Mouse (Mus musculus) adrenal gland, postnatal 36 days (tissue): ENCODE results near the gene Hist1h2ah. TPM values are rescaled to one million over a fixed set of nuclear protein-coding genes. Genes with fewer than 3 reads are reported as not detected.

Experiments used
- DNase-seq, 2 experiments: peaks; one replicate each; pipeline ENCODE4 v3.0.0; 2021; ENCODE audit warnings: mixed read lengths in 1 of 2
- total RNA-seq, 2 experiments: library from RNA; stranded (reverse); gene quantifications; 2 replicates each; pipeline ENCODE4 v1.2.3; 2021

The Hist1h2ah gene
- total RNA-seq, 2 experiments from 2014 or later, result 58.6 to 69.2 TPM

DNA sequence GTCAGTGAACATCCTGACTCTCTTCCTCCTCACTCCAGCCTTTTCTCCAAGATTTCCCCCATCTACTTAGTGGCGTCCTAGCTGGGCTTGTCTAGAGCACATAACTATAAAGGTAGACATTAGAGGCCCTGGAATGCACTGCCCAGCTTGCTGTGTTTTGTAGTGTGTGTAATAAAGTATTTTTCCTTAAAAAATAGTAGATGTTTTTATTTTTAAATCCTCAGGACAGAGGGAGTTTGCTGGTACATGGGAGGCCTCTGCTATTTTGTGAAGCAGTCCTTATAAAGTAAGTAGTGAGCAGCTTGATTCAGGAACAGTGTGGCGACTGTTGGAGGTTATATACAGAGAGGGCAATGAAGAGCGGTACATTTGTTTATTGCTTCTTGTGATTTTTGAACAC, 26.7 kb downstream of the Hist1h2ah start:
- no peak for DNase-seq

DNA sequence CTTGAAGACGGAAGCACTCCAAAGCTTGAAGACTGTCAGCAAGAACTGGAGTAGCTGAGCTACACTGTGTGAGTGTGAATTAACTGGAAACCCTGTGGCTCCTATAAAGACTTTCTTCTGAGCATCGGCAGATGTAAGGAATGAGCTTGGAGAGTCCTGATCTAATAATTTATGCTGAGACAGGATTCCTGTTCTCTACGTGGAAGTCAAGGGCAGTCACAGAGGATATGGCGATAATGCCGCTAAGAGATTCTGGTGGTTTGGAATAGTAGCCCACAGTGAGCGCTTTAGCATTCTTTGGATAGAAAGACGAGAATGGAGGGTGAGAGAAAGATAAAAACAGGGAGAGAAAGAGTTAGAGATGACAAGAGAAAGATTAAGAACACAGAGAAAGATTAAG, 27.5 kb downstream of the Hist1h2ah start:
- no peak for DNase-seq

DNA sequence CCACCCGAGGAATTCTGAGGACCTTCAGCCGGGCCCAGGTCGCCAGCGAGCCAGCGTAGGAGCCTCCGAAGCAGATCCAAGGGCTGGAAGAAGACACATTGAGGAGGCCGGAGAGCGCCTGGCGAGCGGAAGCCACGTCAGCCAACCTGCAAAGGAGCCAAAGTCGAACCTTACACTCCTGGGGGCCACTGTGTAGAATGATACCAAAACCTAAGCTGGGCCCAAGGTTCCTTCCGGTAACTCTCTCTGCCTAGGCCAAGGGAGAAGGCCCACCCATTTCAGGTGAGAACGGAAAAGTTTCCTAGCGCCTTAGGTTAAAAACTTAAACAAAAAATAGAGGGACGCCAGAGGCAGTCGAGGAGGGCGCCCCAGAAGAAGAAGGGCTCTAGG, 28.3 kb downstream of the Hist1h2ah start:
- DNase-seq, result no peak

DNA sequence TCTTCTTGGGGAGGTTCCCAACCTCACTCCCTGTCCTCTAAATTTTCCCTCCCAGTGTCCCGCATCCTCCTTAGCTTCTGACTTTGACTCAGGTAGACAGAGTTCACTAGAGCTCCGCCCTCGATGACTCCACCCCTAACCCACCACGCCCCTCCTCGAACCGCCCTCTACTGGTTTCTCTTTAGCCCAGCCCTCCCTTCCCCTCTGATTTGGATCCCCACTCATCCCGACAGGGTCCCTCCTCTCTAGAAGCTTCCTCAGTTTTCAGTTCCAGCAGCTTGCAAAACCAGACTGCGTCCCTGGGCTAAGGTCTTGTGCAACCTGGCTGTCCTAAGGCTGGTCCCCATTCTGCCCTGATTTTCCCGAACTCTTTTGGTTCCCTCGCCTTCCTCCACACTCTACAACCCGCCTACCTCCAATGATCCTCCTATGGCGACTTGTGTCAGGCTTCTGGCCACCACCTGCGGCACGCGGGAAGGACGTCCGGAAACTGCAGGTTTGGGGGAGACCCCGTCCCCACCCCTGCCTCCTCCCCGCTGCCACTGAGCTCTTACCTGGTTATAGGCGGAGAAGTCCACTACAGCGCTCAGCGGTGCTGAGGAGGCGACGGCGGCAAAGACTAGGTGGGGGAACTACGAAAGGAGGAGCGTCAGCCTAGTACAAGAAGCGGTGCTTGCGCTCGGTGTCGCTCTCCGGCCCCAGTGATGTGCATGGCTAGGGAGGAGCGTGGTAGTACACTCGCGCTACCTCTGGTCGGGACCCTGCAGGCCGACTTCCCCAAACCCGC, 28.8 kb downstream of the Hist1h2ah start:
- DNase-seq, result peak; percentile 62 to 63

DNA sequence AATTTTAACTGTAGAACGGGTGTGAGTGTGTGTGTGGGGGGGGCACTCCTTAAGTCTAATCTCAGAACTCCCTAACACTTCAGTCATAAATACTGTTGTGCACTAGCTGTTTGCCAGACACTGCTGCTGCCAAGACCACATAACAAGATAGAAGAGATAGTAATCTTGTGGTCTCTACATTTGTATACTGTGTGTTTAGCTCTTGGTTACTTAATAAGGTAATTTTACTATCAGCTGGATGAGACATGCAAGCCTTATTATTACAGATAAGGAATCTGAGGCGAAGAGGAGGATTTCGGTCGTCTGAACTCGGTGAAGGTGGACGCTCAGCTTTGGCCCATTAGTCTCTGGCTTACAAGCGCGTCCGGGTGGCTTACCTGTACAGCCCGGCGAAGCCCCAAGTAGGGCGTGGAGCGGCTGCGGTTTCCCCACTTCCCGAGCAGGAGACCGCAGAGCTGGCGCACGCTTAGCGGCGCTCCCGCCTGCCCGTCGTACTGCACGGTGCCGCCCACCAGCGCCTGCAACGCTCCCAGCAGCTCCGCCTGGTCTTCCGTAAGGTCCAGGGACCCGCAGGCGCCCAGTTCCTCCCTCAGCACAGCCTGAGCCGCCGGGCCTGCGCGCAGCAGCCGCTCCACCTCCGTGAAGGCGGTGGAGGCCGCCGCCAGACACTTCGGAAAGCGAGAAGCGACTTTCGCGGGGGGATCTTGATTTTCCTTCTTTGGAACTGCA, 29.6 kb downstream of the Hist1h2ah start:
- DNase-seq, result peak; percentile 49 to 61

DNA sequence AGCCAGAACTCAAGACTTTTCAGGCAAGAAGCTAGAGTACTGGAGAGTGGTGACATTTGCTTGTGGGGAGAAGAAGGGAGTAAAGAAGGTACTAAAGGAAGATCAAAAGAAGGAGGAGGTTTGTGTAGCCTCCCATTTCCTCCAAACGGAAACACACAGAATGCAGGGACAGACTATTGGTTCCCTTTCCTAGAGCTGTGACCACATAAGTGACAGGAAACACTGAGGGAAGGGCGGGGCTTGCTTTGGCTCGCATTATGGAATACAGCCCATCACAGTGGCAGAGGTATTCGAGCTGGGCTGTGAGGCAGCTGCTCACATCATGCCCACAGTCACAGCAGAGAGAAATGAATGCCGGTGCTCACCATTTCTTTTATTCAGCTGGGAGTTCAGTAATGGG, 33.5 kb downstream of the Hist1h2ah start:
- DNase-seq, result no peak

DNA sequence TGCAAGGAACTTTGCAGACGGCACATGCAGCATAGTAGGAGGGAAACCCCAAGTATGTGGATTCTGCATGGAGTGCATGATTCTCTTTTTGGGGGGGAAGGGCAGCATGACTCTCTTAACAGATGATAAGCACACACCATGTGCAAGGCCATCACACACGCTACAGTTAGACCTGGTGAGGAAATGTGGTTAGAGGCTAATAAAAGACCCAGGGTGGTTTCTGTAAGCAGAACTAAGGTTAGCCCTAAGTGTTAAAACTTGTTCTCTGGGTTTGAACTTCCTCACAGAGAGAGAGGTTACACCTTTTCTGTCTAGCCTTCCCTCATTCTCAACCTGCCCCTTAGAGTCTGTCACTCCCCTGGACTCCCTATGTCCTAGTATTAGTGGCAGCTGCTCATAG, 34.0 kb downstream of the Hist1h2ah start:
- DNase-seq, result no peak

DNA sequence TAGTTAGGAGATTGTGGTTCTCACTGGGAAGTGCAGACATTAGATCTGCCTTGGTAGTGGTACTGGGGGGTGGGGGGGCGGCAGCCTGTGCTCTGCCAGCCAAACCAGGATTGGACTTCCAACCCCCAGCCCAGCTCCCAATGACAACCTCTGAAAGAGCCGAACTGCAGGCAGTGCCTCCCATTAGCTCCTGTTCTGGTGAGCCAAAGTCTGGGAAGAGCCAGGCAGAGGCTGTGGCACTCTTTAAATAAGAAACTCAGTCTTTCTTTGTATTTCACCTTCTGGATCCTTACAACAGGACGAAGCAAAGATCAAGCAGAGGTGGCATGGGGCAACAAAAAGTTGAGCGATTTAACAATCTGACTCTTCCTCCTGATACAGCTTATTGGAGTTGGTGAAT, 36.2 kb downstream of the Hist1h2ah start:
- DNase-seq, result no peak

DNA sequence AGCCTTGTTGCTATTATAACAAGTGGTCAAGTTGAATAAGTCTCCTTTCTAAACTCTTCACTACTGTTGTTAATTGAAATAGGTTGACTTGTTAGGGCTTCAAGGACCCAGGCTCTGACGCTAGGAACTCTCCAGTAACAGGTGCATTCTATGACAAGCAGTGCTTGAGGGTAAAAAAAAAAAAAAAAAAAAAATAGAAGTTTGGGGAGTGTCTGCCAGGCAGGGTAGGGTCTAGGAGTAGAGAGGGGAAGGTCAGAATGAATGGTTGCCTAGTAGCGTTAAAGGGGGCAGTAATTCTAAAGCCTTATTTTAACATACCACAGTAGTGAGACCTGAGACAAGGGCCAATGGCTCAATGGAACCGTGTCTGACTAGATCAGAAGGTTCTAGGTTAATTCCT, 37.0 kb downstream of the Hist1h2ah start:
- DNase-seq, result no peak

DNA sequence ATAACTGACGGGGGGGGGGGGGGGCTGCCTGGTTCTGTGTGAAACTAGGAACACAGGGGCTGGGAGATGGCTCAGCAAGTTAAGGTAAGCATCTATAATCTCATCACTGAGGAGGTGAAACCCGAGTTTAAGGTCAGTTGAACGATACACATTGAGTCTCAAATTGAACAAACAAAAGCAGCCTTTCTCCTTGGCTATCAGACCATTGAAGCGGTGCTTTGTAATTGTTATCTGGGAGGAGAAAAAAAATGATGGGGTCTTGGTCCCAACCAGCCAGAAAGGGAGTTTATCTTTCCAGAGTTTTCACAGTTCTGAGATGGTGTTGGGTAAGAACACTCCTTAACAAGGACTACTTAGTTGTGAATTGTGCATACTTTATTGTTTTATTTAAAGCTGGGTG, 37.5 kb downstream of the Hist1h2ah start:
- no peak for DNase-seq

DNA sequence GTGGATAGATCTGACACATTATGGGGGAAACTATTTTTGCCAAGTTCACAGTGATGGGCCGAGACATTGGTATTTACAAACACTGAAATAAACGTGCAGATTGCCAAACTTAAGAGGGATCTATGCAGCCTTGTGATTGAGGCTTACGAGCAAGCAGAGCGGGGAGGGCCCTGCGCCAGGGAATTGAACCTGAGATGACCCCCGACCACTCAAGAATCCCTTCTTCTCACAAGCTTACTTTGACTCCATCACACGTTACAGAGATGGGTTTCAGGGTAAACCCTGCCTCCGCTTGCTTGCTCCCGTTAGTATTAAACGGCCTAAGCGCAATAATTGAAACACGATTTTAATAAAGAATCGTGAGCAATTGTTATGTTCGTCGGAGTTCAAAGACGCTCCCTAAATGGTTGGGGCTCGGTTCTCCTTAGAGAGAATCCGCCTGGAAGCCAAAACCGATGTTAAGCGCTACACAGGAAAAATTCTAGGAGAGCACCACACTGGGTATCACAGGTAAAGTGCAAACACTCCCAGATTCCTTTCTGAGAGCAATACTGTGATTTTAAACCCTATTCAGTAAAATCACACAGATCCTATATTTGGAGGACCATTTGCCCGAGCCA, 38.1 kb downstream of the Hist1h2ah start:
- no peak for DNase-seq

DNA sequence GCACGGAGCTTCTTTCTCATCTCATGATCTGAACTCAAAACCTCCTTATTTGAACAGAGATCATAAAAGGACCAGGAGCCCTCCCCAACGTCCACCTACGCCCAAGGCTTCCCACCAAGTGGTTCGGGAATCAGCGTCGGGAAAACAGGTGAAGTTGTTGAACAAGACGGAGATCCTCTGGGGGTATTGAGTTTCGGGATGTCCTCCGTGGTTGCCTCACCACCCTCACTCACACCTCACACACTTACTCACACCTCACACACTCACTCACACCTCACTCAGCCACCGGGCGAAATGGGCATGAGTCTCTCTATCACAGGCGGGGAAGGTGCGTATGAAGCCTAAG, 38.6 kb downstream of the Hist1h2ah start:
- no peak for DNase-seq

DNA sequence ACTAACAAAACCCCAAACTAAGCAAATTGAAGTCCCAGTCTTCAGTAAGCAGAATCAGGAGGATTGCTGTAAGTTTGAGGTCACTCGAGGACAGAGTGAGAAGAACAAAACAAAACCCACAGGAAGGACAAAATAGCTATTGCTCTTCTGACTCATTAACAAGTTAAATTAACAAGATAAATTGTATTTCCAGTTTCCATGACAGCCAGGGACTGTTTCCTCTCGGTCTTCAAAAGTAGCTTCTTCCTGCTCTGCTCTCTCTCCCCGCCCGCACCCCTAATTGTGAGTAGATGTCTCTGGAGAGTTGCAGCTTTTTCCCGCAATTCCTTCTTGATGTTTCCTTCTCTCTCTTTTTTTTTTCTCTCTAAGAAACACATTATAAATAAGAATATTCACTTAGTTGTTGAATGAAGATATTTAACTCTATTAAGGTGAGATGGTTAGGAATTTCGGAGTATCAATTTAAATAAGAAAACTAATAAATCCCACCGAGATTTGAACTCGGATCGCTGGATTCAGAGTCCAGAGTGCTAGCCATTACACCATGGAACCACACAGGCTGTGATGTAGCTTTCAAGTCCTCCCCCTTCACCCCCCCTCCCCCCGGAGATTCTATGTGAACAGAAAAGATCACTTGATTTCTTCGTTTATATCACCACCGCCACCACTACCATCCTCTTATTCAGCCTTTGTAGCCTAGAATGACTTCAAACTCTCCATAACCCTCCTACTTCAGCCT, 39.1 kb downstream of the Hist1h2ah start:
- DNase-seq, result no peak

DNA sequence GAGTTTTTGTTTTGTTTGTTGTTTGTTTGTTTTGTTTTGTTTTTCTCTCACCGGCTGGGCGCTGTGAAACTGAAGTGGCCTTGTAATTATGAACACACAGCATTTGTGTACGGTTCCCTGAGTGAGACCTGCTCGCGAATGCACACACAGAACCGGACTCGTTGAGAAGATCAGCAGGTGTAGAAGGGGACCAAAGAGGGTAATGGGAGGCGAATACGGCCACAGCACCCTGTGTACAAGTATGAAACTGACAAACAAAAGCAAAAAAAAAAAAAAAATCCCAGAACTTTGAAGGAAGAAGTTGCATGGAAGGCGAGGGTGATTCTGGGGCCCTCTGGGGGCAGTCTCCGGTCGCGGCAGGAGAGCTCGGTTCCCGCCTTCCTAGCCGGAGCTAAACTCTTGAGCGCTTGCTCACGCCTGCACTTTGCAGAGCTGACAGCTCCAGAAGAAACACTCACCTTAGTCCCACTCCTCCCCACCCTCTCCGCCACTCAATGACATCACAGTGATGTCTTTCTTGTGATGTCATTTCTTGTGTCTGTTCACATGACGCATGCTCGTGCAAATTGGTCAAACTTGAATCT, 39.9 kb downstream of the Hist1h2ah start:
- no peak for DNase-seq

DNA sequence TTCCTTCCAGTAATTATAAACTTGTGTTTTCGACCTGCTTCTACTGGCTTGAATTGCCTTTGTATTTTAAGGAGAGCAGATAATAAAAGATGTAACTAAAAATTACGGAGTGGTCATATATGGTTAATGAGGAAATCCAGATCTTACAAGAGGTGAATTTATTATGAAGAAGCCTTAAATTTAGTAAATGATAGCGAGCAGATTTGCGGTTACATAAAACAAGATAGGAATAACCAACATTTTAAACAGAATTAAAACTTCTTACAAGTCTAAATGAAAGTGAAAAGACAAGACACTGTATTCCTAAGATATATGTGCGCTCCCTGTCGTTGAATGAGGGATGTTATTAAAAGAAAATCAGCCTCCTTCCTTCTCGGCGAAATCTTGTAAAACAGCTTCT, 40.5 kb downstream of the Hist1h2ah start:
- DNase-seq, result no peak

DNA sequence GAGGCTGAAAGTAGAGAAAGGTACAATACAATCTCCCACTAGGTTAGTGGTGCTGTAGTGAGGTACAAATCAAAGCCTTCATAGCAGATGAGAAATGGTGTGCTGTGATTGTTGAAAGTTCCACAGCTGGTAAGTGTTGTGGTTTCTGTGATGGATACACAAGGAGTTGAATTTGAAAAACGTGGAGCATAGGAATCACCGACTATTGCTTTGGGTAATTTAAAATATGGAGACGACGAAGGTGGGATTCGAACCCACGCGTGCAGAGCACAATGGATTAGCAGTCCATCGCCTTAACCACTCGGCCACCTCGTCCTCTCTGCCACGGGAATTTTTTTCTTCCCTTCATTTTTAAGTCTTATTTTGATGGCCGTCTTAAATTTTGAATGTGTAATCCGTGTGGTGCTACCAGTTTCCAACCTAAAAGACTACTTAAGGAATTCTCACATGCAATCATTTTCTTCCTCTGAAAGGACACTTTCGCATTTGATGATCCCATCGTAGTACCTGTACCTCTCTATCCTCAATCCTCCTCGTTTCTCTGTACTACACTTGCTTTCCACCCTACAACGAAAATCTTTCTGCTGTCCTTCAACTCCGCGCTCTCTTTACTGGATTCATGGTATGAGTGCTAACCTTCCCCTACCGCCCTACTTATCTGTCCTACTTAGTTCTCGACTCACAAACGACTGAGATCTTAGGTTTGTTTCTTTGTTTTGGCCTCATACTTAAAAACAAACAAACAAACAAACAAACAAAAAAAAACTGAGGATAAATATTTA, 41.2 kb downstream of the Hist1h2ah start:
- DNase-seq, result peak in 1 of 2 experiments; percentile 24

DNA sequence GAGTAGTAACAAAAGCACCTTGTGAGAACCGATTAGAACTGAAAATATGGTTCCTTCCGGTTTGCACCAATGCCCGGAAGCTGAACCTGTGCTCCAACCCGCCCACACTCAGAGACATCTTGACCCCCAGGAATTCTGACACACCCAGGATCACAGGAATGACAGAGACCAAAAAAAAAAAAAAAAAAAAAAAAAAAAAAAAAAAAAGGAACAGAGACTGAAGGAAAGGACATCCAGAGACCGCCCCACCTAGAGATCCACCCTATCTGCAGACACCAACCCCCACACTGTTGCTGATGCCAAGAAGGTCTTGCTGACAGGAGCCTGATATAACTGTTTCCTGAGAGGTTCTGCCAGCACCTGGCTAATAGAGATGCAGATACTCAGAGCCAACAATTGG, 42.8 kb downstream of the Hist1h2ah start:
- no peak for DNase-seq
